Mouse (Mus musculus) MEL (cell line): ENCODE data around the gene Gfod1. TPM values are rescaled to one million over a fixed set of nuclear protein-coding genes. Genes with fewer than 3 reads are reported as not detected.

Source experiments
- DNase-seq: peaks from one replicate; pipeline ENCODE4 v3.0.0; 2011; ENCODE audit warnings: low read depth, low spot score
- H3K27ac ChIP-seq: 2 replicates; pipeline ENCODE4 v1.5.1; 2012; ENCODE audit warnings: low read depth, mild to moderate bottlenecking, control low read depth, low read length, moderate library complexity; ENCODE audit not compliant: control insufficient read depth
- H3K27me3 ChIP-seq, 2 experiments: fragments of 150-350 bp in 1 of 2; sonication (generic) in 1 of 2; 2 replicates each; pipeline ENCODE4 v1.6.1; 2012; ENCODE audit warnings: low read length in 2 of 2, mild to moderate bottlenecking in 2 of 2, improper control_type of control experiment in 1 of 2, moderate library complexity in 1 of 2; ENCODE audit not compliant: insufficient read depth in 2 of 2, control insufficient read depth in 1 of 2
- H3K36me3 ChIP-seq, 2 experiments: 2 replicates each; pipeline ENCODE4 v1.6.1; 2012 to 2014; ENCODE audit warnings: low read length in 2 of 2, improper control_type of control experiment in 1 of 2, inconsistent platforms in 1 of 2, mild to moderate bottlenecking in 1 of 2; ENCODE audit not compliant: insufficient read depth in 2 of 2, control insufficient read depth in 1 of 2
- H3K4me1 ChIP-seq, 2 experiments: fragments of 150-350 bp in 1 of 2; sonication (generic) in 1 of 2; 2 replicates each; pipeline ENCODE4 v1.6.1; 2012; ENCODE audit warnings: low read length in 2 of 2, improper control_type of control experiment in 1 of 2, mild to moderate bottlenecking in 1 of 2; ENCODE audit not compliant: insufficient read depth in 2 of 2, control insufficient read depth in 1 of 2
- H3K4me3 ChIP-seq, 2 experiments: fragments of 150-350 bp in 1 of 2; sonication (generic) in 1 of 2; 2 replicates each; pipeline ENCODE4 v1.5.1; 2012; ENCODE audit warnings: low read depth in 2 of 2, low read length in 2 of 2, mild to moderate bottlenecking in 2 of 2, moderate library complexity in 2 of 2, control low read depth in 1 of 2, improper control_type of control experiment in 1 of 2; ENCODE audit not compliant: control insufficient read depth in 1 of 2, insufficient read depth in 1 of 2
- H3K79me2 ChIP-seq: 2 replicates; pipeline ENCODE4 v1.6.1; 2012; ENCODE audit warnings: mild to moderate bottlenecking, low read length, moderate library complexity; ENCODE audit not compliant: control insufficient read depth, poor library complexity, insufficient read depth
- H3K9ac ChIP-seq: 2 replicates; pipeline ENCODE4 v1.6.1; 2012; ENCODE audit warnings: low read depth, mild to moderate bottlenecking, control low read depth, low read length, moderate library complexity; ENCODE audit not compliant: control insufficient read depth, poor library complexity, severe bottlenecking
- H3K9me3 ChIP-seq: fragments of 150-350 bp; sonication (generic); replicated peaks from 2 replicates; pipeline ENCODE4 v1.6.1; 2012; ENCODE audit warnings: mild to moderate bottlenecking, low read length, improper control_type of control experiment, moderate library complexity; ENCODE audit not compliant: insufficient read depth
- CHD2 ChIP-seq: IDR thresholded peaks from 2 replicates; pipeline ENCODE4 v1.6.1; 2011; ENCODE audit warnings: low read length, improper control_type of control experiment
- ELF1 ChIP-seq: IDR thresholded peaks from 2 replicates; pipeline ENCODE4 v1.6.1; 2014; ENCODE audit warnings: low read depth, mild to moderate bottlenecking, inconsistent platforms, low read length, improper control_type of control experiment, moderate library complexity
- GABPA ChIP-seq: IDR thresholded peaks from 2 replicates; pipeline ENCODE4 v1.6.1; 2012; ENCODE audit warnings: low read depth, mild to moderate bottlenecking, inconsistent platforms, low read length, improper control_type of control experiment, moderate library complexity
- GATA1 ChIP-seq: IDR thresholded peaks from 2 replicates; pipeline ENCODE4 v1.6.1; 2011; ENCODE audit warnings: low read depth, low read length, improper control_type of control experiment
- HCFC1 ChIP-seq: IDR thresholded peaks from 2 replicates; pipeline ENCODE4 v1.6.1; 2012; ENCODE audit warnings: low read depth, mild to moderate bottlenecking, inconsistent platforms, low read length, improper control_type of control experiment, moderate library complexity
- JUND ChIP-seq: IDR thresholded peaks from 2 replicates; pipeline ENCODE4 v1.6.1; 2011; ENCODE audit warnings: low read depth, mild to moderate bottlenecking, improper control_type of control experiment, low read length
- MAFK ChIP-seq: IDR thresholded peaks from 2 replicates; pipeline ENCODE4 v1.6.1; 2011; ENCODE audit warnings: low read depth, mild to moderate bottlenecking, low read length, improper control_type of control experiment, borderline replicate concordance
- MAX ChIP-seq: IDR thresholded peaks from 2 replicates; pipeline ENCODE4 v1.6.1; 2011; ENCODE audit warnings: low read length, improper control_type of control experiment
- MAZ ChIP-seq: IDR thresholded peaks from 2 replicates; pipeline ENCODE4 v1.6.1; 2012; ENCODE audit warnings: low read depth, mild to moderate bottlenecking, inconsistent platforms, low read length, improper control_type of control experiment
- MEF2A ChIP-seq: IDR thresholded peaks from 2 replicates; pipeline ENCODE4 v1.6.1; 2014; ENCODE audit warnings: low read depth, mild to moderate bottlenecking, inconsistent platforms, low read length, improper control_type of control experiment; ENCODE audit not compliant: poor library complexity, insufficient replicate concordance, severe bottlenecking; ENCODE audit errors: extremely low read depth
- MXI1 ChIP-seq: IDR thresholded peaks from 2 replicates; pipeline ENCODE4 v1.6.1; 2011; ENCODE audit warnings: mild to moderate bottlenecking, low read depth, low read length, improper control_type of control experiment
- MYB ChIP-seq: IDR thresholded peaks from 2 replicates; pipeline ENCODE4 v1.6.1; 2011; ENCODE audit warnings: mild to moderate bottlenecking, low read depth, low read length, improper control_type of control experiment
- NELFE ChIP-seq: IDR thresholded peaks from 2 replicates; pipeline ENCODE4 v1.6.1; 2011; ENCODE audit warnings: low read depth, low read length, improper control_type of control experiment
- POLR2AphosphoS2 ChIP-seq: IDR thresholded peaks from 2 replicates; pipeline ENCODE4 v1.6.1; 2011; ENCODE audit warnings: low read length, improper control_type of control experiment
- RAD21 ChIP-seq: IDR thresholded peaks from 2 replicates; pipeline ENCODE4 v1.6.1; 2011; ENCODE audit warnings: mild to moderate bottlenecking, low read depth, low read length, improper control_type of control experiment
- SIN3A ChIP-seq: IDR thresholded peaks from 2 replicates; pipeline ENCODE4 v1.6.1; 2012; ENCODE audit warnings: low read length, improper control_type of control experiment, inconsistent platforms
- SMC3 ChIP-seq: IDR thresholded peaks from 2 replicates; pipeline ENCODE4 v1.6.1; 2011; ENCODE audit warnings: low read depth, low read length, improper control_type of control experiment
- TCF12 ChIP-seq: IDR thresholded peaks from 2 replicates; pipeline ENCODE4 v1.6.1; 2014; ENCODE audit warnings: low read depth, mild to moderate bottlenecking, inconsistent platforms, low read length, improper control_type of control experiment, moderate library complexity
- UBTF ChIP-seq: IDR thresholded peaks from 2 replicates; pipeline ENCODE4 v1.6.1; 2012; ENCODE audit warnings: low read depth, mild to moderate bottlenecking, inconsistent platforms, low read length, improper control_type of control experiment, moderate library complexity, borderline replicate concordance; ENCODE audit not compliant: insufficient read depth
- USF2 ChIP-seq, 2 experiments: IDR thresholded peaks; 2 replicates each; pipeline ENCODE4 v1.6.1; 2011 to 2012; ENCODE audit warnings: improper control_type of control experiment in 2 of 2, low read length in 2 of 2, borderline replicate concordance in 1 of 2, inconsistent platforms in 1 of 2, low read depth in 1 of 2, mild to moderate bottlenecking in 1 of 2; ENCODE audit not compliant: insufficient read depth in 1 of 2
- ZKSCAN1 ChIP-seq: IDR thresholded peaks from 2 replicates; pipeline ENCODE4 v1.6.1; 2012; ENCODE audit warnings: low read depth, mild to moderate bottlenecking, inconsistent platforms, low read length, improper control_type of control experiment, moderate library complexity
- ZNF384 ChIP-seq: IDR thresholded peaks from 2 replicates; pipeline ENCODE4 v1.6.1; 2012; ENCODE audit warnings: low read depth, mild to moderate bottlenecking, inconsistent platforms, low read length, improper control_type of control experiment
- polyA plus RNA-seq, 2 experiments: library from polyadenylated mRNA; stranded (reverse) in 1 of 2; unstranded in 1 of 2; fragments of >175 nt in 1 of 2; fragments of >200 nt in 1 of 2; gene quantifications; 2 replicates each; pipeline versions ENCODE4 v1.2.1 to v1.2.4; 2012; ENCODE audit warnings: low replicate concordance in 2 of 2, low read depth in 1 of 2; ENCODE audit not compliant: insufficient read length in 2 of 2, insufficient read depth in 1 of 2, missing spikeins in 1 of 2
- total RNA-seq: library from RNA; depleted of rRNA; stranded (reverse); fragments of 300-350 nt; gene quantifications from 2 replicates; pipeline ENCODE4 v1.2.3, GENCODE M21; 2012

The Gfod1 gene
- total and polyA plus RNA-seq, 3 experiments: 0.27 to 0.93 TPM; not detected in 1

DNA sequence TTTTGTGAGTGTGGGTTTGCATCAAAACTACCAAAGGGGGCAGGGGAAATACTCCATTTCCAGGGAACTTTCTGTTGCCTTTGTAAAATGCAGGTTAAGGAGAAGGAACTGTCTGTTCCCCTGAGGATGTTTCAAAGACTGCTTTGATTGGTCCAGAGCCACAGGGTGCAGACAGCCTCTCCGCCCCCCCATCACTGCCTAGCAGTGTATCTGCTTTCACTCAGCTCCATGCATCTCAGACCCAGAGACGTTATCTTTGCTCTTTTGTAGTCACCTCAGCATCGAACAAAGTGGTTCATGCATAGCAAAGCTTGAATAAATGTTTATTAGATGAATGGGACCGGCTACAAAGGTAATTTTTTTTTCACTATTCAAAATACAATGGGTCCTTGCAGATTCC lies 38.9 kb downstream of the Gfod1 start:
- H3K4me1 ChIP-seq: peaks cover 4 to 21% of the 10 kb centered on the region in 2 experiments
- no peak overlapping the region for H3K9ac ChIP-seq
- DNase-seq: no peak
- H3K36me3 ChIP-seq: peaks cover 0 to 14% of the 10 kb centered on the region in 2 experiments; a peak in 2 of 4 replicates
- H3K4me3 ChIP-seq: no peak overlapping the region
- TF ChIP-seq SIN3A (no peak), ZNF384 (no peak), GATA1 (no peak), MYB (no peak)
- no peaks in the 10 kb centered on the region for H3K79me2 ChIP-seq
- H3K27ac ChIP-seq: no peak overlapping the region
- H3K27me3 ChIP-seq: no peaks in the 10 kb centered on the region
- H3K9me3 ChIP-seq: no peaks in the 10 kb centered on the region

GRCm38 (mm10) chr13:43263646-43264045 lies 40.3 kb downstream of the Gfod1 start:
- Histone ChIP-seq H3K79me2 (no peaks in the 10 kb centered on the region), H3K9ac (no peak overlapping the region), H3K9me3 (no peaks in the 10 kb centered on the region), H3K27me3 (no peaks in the 10 kb centered on the region), H3K27ac (no peak overlapping the region), H3K4me1 (peaks cover 6 to 23% of the 10 kb centered on the region in 2 experiments), H3K4me3 (no peak overlapping the region), H3K36me3 (peaks cover 0 to 18% of the 10 kb centered on the region in 2 experiments; a peak in 2 of 4 replicates)
- no peak for DNase-seq
- no peak for TF ChIP-seq GABPA
- no peak for TF ChIP-seq ELF1
- no peak for TF ChIP-seq CHD2
- TF ChIP-seq HCFC1: no peak
- no peak for TF ChIP-seq MAX
- no peak for TF ChIP-seq JUND
- TF ChIP-seq NELFE: no peak
- no peak for TF ChIP-seq ZKSCAN1
- TF ChIP-seq USF2 (IDR thresholded peaks at IDR 0.05; ENCODE audit: borderline replicate concordance in 1 of 2, insufficient read depth in 1 of 2, low read depth in 1 of 2, low read length in 2 of 2): no peak
- no peak for TF ChIP-seq MEF2A

DNA sequence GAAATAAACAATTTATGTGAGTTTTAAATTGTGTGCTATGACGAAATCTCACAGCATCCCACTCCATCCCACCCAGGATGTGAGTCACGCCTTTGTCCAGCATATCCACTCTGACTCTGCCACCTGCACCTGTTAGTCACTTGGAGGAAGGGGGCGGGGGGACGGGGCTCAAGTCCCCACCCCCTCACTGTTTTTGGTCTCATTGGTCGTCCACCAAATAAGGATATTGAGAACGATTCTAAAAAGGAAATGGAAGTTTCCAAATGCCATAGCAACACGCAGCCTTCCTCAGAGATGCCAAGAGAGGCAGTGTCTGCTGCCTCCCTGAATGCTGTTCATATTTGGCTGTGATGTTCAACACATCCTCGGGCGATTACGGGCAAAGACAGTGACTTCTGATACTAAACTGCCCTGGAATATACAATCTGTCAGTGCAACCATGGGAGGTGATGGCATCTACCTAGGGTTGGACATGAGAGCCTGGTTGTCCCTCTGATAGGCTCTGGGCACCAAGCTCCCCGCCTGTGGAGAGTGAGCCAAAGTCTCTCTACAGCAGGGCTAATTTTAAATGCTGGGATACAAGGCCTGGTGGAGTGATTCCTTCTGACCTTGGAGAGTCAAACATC lies 41.7 kb downstream of the Gfod1 start:
- Histone ChIP-seq H3K36me3 (peaks cover 0 to 18% of the 10 kb centered on the region in 2 experiments; a peak in 2 of 4 replicates), H3K27ac (no peak overlapping the region), H3K9ac (no peak overlapping the region), H3K79me2 (no peaks in the 10 kb centered on the region), H3K4me3 (no peak overlapping the region), H3K4me1 (peaks cover 6 to 21% of the 10 kb centered on the region in 2 experiments), H3K27me3 (no peaks in the 10 kb centered on the region), H3K9me3 (no peaks in the 10 kb centered on the region)
- DNase-seq: no peak
- TF ChIP-seq CHD2: no peak
- no peak for TF ChIP-seq ELF1
- no peak for TF ChIP-seq POLR2AphosphoS2
- TF ChIP-seq MAZ: no peak
- TF ChIP-seq TCF12: no peak
- TF ChIP-seq UBTF: no peak
- TF ChIP-seq SMC3: no peak
- no peak for TF ChIP-seq MXI1
- TF ChIP-seq RAD21: no peak
- no peak for TF ChIP-seq JUND
- TF ChIP-seq NELFE: no peak
- no peak for TF ChIP-seq MAFK
